Mouse (Mus musculus): Measurements from ENCODE around the gene Irx3. TPM values are rescaled to one million over a fixed set of nuclear protein-coding genes. Genes with fewer than 3 reads are reported as not detected.

The Irx3 gene
- polyA plus RNA-seq, 1 experiment from 2014 or later = 1.7 TPM

- peaks cover 7% of the 10 kb centered on the region for H3K27me3 ChIP-seq (replicated peaks; ENCODE audit: control insufficient read depth, insufficient read depth, low read length)
- no peak overlapping the region for H3K4me2 ChIP-seq
- no peaks in the 10 kb centered on the region for H3K36me3 ChIP-seq (ENCODE audit: control insufficient read depth, insufficient read depth, low read length)
- H3K27ac ChIP-seq (ENCODE audit: low read depth, low read length) = no peak overlapping the region
- no peak overlapping the region for H3K9ac ChIP-seq (ENCODE audit: low read depth, low read length)
- no peaks in the 10 kb centered on the region for H3K4me1 ChIP-seq (replicated peaks; ENCODE audit: control insufficient read depth, insufficient read depth, low read length)
- DNase-seq (ENCODE audit: low spot score) (no peak), ATAC-seq (replicated peaks; ENCODE audit: low FRiP score) (no peak)
- no peaks in the 10 kb centered on the region for H3K9me3 ChIP-seq (ENCODE audit: control insufficient read depth, low read length)
- WGBS = 84% methylated on average over 11 of the region's 11 CpGs
- H3K4me3 ChIP-seq (ENCODE audit: low read depth, low read length) = no peak overlapping the region
Measured at GRCm38 (mm10) chr8:91823357-91823756, 21.5 kb upstream of the Irx3 start.

- Histone ChIP-seq H3K4me3 (ENCODE audit: low read depth, low read length) (no peak overlapping the region), H3K4me2 (no peak overlapping the region), H3K9ac (ENCODE audit: low read depth, low read length) (no peak overlapping the region), H3K36me3 (ENCODE audit: control insufficient read depth, insufficient read depth, low read length) (no peaks in the 10 kb centered on the region), H3K9me3 (ENCODE audit: control insufficient read depth, low read length) (no peaks in the 10 kb centered on the region), H3K27me3 (replicated peaks; ENCODE audit: control insufficient read depth, insufficient read depth, low read length) (peaks cover 7% of the 10 kb centered on the region), H3K27ac (ENCODE audit: low read depth, low read length) (no peak overlapping the region), H3K4me1 (replicated peaks; ENCODE audit: control insufficient read depth, insufficient read depth, low read length) (no peaks in the 10 kb centered on the region)
- WGBS = 37% methylated on average over 4 of the region's 4 CpGs
- no peak for ATAC-seq (replicated peaks; ENCODE audit: low FRiP score)
- no peak for DNase-seq (ENCODE audit: low spot score)
Measured at GRCm38 (mm10) chr8:91822746-91823145, 20.9 kb upstream of the Irx3 start.

- DNase-seq (ENCODE audit: low spot score) (no peak), ATAC-seq (replicated peaks; ENCODE audit: low FRiP score) (no peak)
- Histone ChIP-seq H3K9me3 (ENCODE audit: control insufficient read depth, low read length) (no peaks in the 10 kb centered on the region), H3K4me1 (replicated peaks; ENCODE audit: control insufficient read depth, insufficient read depth, low read length) (no peaks in the 10 kb centered on the region), H3K9ac (ENCODE audit: low read depth, low read length) (no peak overlapping the region), H3K36me3 (ENCODE audit: control insufficient read depth, insufficient read depth, low read length) (no peaks in the 10 kb centered on the region), H3K4me2 (no peak overlapping the region), H3K27ac (ENCODE audit: low read depth, low read length) (no peak overlapping the region), H3K4me3 (ENCODE audit: low read depth, low read length) (no peak overlapping the region), H3K27me3 (replicated peaks; ENCODE audit: control insufficient read depth, insufficient read depth, low read length) (peaks cover 8% of the 10 kb centered on the region)
- WGBS = 22% methylated on average over 4 of the region's 4 CpGs
Measured at GRCm38 (mm10) chr8:91821976-91822375, 20.1 kb upstream of the Irx3 start.

GRCm38 (mm10) chr8:91819778-91820177 is 17.9 kb upstream of the Irx3 start:
- Histone ChIP-seq H3K36me3 (ENCODE audit: control insufficient read depth, insufficient read depth, low read length) (no peaks in the 10 kb centered on the region), H3K4me3 (ENCODE audit: low read depth, low read length) (no peak overlapping the region), H3K4me1 (replicated peaks; ENCODE audit: control insufficient read depth, insufficient read depth, low read length) (no peaks in the 10 kb centered on the region), H3K27me3 (replicated peaks; ENCODE audit: control insufficient read depth, insufficient read depth, low read length) (peaks cover 9% of the 10 kb centered on the region), H3K9ac (ENCODE audit: low read depth, low read length) (no peak overlapping the region), H3K9me3 (ENCODE audit: control insufficient read depth, low read length) (no peaks in the 10 kb centered on the region), H3K4me2 (no peak overlapping the region), H3K27ac (ENCODE audit: low read depth, low read length) (no peak overlapping the region)
- DNase-seq (ENCODE audit: low spot score) (no peak), ATAC-seq (replicated peaks; ENCODE audit: low FRiP score) (no peak)
- 66% methylated on average over 4 of the region's 4 CpGs for whole genome bisulfite sequencing

GRCm38 (mm10) chr8:91818784-91819183 is 16.9 kb upstream of the Irx3 start:
- Histone ChIP-seq H3K4me1 (replicated peaks; ENCODE audit: control insufficient read depth, insufficient read depth, low read length) (no peaks in the 10 kb centered on the region), H3K9ac (ENCODE audit: low read depth, low read length) (no peak overlapping the region), H3K27ac (ENCODE audit: low read depth, low read length) (no peak overlapping the region), H3K36me3 (ENCODE audit: control insufficient read depth, insufficient read depth, low read length) (no peaks in the 10 kb centered on the region), H3K4me2 (no peak overlapping the region), H3K4me3 (ENCODE audit: low read depth, low read length) (no peak overlapping the region), H3K9me3 (ENCODE audit: control insufficient read depth, low read length) (no peaks in the 10 kb centered on the region), H3K27me3 (replicated peaks; ENCODE audit: control insufficient read depth, insufficient read depth, low read length) (peaks cover 13% of the 10 kb centered on the region)
- 17% methylated on average over 3 of the region's 3 CpGs for WGBS
- ATAC-seq (replicated peaks; ENCODE audit: low FRiP score) = peak; percentile 49; the same call in 1 of the 2 replicates
- DNase-seq (ENCODE audit: low spot score) = no peak

- 87% methylated on average over 4 of the region's 4 CpGs for WGBS
- Histone ChIP-seq H3K9me3 (ENCODE audit: control insufficient read depth, low read length) (no peaks in the 10 kb centered on the region), H3K4me2 (no peak overlapping the region), H3K27me3 (replicated peaks; ENCODE audit: control insufficient read depth, insufficient read depth, low read length) (peaks cover 9% of the 10 kb centered on the region; the same call in 1 of the 2 replicates), H3K4me3 (ENCODE audit: low read depth, low read length) (no peak overlapping the region), H3K4me1 (replicated peaks; ENCODE audit: control insufficient read depth, insufficient read depth, low read length) (no peaks in the 10 kb centered on the region), H3K36me3 (ENCODE audit: control insufficient read depth, insufficient read depth, low read length) (no peaks in the 10 kb centered on the region), H3K27ac (ENCODE audit: low read depth, low read length) (no peak overlapping the region), H3K9ac (ENCODE audit: low read depth, low read length) (no peak overlapping the region)
- ATAC-seq (replicated peaks; ENCODE audit: low FRiP score) (no peak), DNase-seq (ENCODE audit: low spot score) (no peak)
Measured at GRCm38 (mm10) chr8:91814106-91814505, 12.2 kb upstream of the Irx3 start.

- no peak overlapping the region for H3K9ac ChIP-seq (ENCODE audit: low read depth, low read length)
- 7% methylated on average over 12 of the region's 12 CpGs for WGBS
- no peak overlapping the region for H3K27ac ChIP-seq (ENCODE audit: low read depth, low read length)
- peaks cover 75% of the 10 kb centered on the region for H3K27me3 ChIP-seq (replicated peaks; ENCODE audit: control insufficient read depth, insufficient read depth, low read length)
- H3K9me3 ChIP-seq (ENCODE audit: control insufficient read depth, low read length) = no peaks in the 10 kb centered on the region
- DNase-seq (ENCODE audit: low spot score) (no peak), ATAC-seq (replicated peaks; ENCODE audit: low FRiP score) (no peak)
- H3K4me1 ChIP-seq (replicated peaks; ENCODE audit: control insufficient read depth, insufficient read depth, low read length) = peaks cover 10% of the 10 kb centered on the region
- H3K4me2 ChIP-seq = peak overlapping the region; percentile 43
- no peaks in the 10 kb centered on the region for H3K36me3 ChIP-seq (ENCODE audit: control insufficient read depth, insufficient read depth, low read length)
- H3K4me3 ChIP-seq (ENCODE audit: low read depth, low read length) = no peak overlapping the region
Measured at GRCm38 (mm10) chr8:91806720-91807241, 4.9 kb upstream of the Irx3 start.

- Histone ChIP-seq H3K4me1 (replicated peaks; ENCODE audit: control insufficient read depth, insufficient read depth, low read length) (peaks cover 14% of the 10 kb centered on the region), H3K27ac (ENCODE audit: low read depth, low read length) (no peak overlapping the region), H3K27me3 (replicated peaks; ENCODE audit: control insufficient read depth, insufficient read depth, low read length) (peaks cover 81% of the 10 kb centered on the region), H3K36me3 (ENCODE audit: control insufficient read depth, insufficient read depth, low read length) (no peaks in the 10 kb centered on the region), H3K4me2 (peak overlapping the region; percentile 43), H3K9ac (ENCODE audit: low read depth, low read length) (no peak overlapping the region), H3K9me3 (ENCODE audit: control insufficient read depth, low read length) (no peaks in the 10 kb centered on the region), H3K4me3 (ENCODE audit: low read depth, low read length) (peak overlapping the region; percentile 17; the same call in 1 of the 2 replicates)
- 3% methylated on average over 33 of the region's 33 CpGs for WGBS
- peak; percentile 46 for DNase-seq (ENCODE audit: low spot score)
- ATAC-seq (replicated peaks; ENCODE audit: low FRiP score) = no peak
Measured at GRCm38 (mm10) chr8:91806084-91806719, 4.3 kb upstream of the Irx3 start.

- Histone ChIP-seq H3K4me3 (ENCODE audit: low read depth, low read length) (peak overlapping the region; percentile 24), H3K4me1 (replicated peaks; ENCODE audit: control insufficient read depth, insufficient read depth, low read length) (peaks cover 17% of the 10 kb centered on the region), H3K9ac (ENCODE audit: low read depth, low read length) (no peak overlapping the region), H3K4me2 (peak overlapping the region; percentile 38), H3K27me3 (replicated peaks; ENCODE audit: control insufficient read depth, insufficient read depth, low read length) (peaks cover 90% of the 10 kb centered on the region), H3K27ac (ENCODE audit: low read depth, low read length) (no peak overlapping the region), H3K9me3 (ENCODE audit: control insufficient read depth, low read length) (no peaks in the 10 kb centered on the region), H3K36me3 (ENCODE audit: control insufficient read depth, insufficient read depth, low read length) (no peaks in the 10 kb centered on the region)
- ATAC-seq (replicated peaks; ENCODE audit: low FRiP score) = no peak
- 2% methylated on average over 32 of the region's 32 CpGs for WGBS
- peak; percentile 51 for DNase-seq (ENCODE audit: low spot score)
Measured at GRCm38 (mm10) chr8:91805254-91805671, 3.4 kb upstream of the Irx3 start.
